In genomic region chr5:112577750-112578149, GRCm38 (mm10) we compare ENCODE assay signal across 8 mouse cellular contexts. TPM values are rescaled to one million over a fixed set of nuclear protein-coding genes. Genes with fewer than 3 reads are reported as not detected.
A peak's percentile ranks its signal among the peaks of the same experiment; 100 is the strongest.
DNase-seq lines count a peak whose midpoint lies in the region; ATAC-seq and TF ChIP-seq lines count a peak whose summit lies in the region.

No protein-coding gene starts in this region.

- H3K27ac ChIP-seq in embryonic facial prominence, embryonic 12.5 days = no peak overlapping the region
- peak overlapping the region; percentile 99 for H3K27ac ChIP-seq in layer of hippocampus, adult 2 months
- peak overlapping the region; percentile 79 for H3K27ac ChIP-seq in olfactory bulb, adult 2 months (ENCODE audit: insufficient read depth, low read depth, low read length)
- no peak overlapping the region for H3K27ac ChIP-seq in liver, embryonic 12.5 days

- TF ChIP-seq CTCF in layer of hippocampus, adult 2 months (conservative IDR thresholded peaks at IDR 0.05) = no peak
- TF ChIP-seq CTCF in olfactory bulb, adult 2 months (IDR thresholded peaks at IDR 0.05; ENCODE audit: insufficient read depth, low read depth, low read length) = no peak

- peak; percentile 18 for DNase-seq in gastrocnemius, postnatal 10 days
- DNase-seq in gastrocnemius, postnatal 4 days (ENCODE audit: low spot score in 2 of 2) = no peak
- peak in 1 of 2 experiments; percentile 62 for DNase-seq in layer of hippocampus, adult 2 months (ENCODE audit: low spot score in 2 of 2)
- no peak for DNase-seq in liver
- no peak for DNase-seq in gastrocnemius, adult 8-10 months (ENCODE audit: low spot score in 2 of 2)

- H3K36me3 ChIP-seq in embryonic facial prominence, embryonic 12.5 days = no peaks in the 10 kb centered on the region
- no peaks in the 10 kb centered on the region for H3K36me3 ChIP-seq in liver, embryonic 12.5 days

- 4% methylated on average over 10 of the region's 10 CpGs for WGBS in embryonic facial prominence, embryonic 12.5 days
- WGBS in olfactory bulb, adult 2 months = 10% methylated on average over 10 of the region's 10 CpGs
- 16% methylated on average over 10 of the region's 10 CpGs for WGBS in liver, embryonic 12.5 days (ENCODE audit: insufficient replicate concordance)

- no peaks in the 10 kb centered on the region for H3K9me3 ChIP-seq in embryonic facial prominence, embryonic 12.5 days
- no peaks in the 10 kb centered on the region for H3K9me3 ChIP-seq in liver, embryonic 12.5 days (replicated peaks)

- no peak for TF ChIP-seq POLR2A in olfactory bulb, adult 2 months (IDR thresholded peaks at IDR 0.05; ENCODE audit: insufficient read depth, low read depth, low read length)

- H3K9ac ChIP-seq in embryonic facial prominence, embryonic 12.5 days = no peak overlapping the region
- no peak overlapping the region for H3K9ac ChIP-seq in liver, embryonic 12.5 days

- no peak for ATAC-seq in embryonic facial prominence, embryonic 12.5 days (ENCODE audit: insufficient number of reproducible peaks, insufficient read depth, low FRiP score, low TSS enrichment)
- no peak for ATAC-seq in liver, embryonic 12.5 days

- 0 out of 2 replicates have a peak overlapping the region, but pooled peaks have one; percentile 40 for H3K4me3 ChIP-seq in embryonic facial prominence, embryonic 12.5 days
- peak overlapping the region; percentile 69 for H3K4me3 ChIP-seq in layer of hippocampus, adult 2 months
- peak overlapping the region; percentile 63 for H3K4me3 ChIP-seq in olfactory bulb, adult 2 months (ENCODE audit: insufficient read depth, low read depth, low read length)
- no peak overlapping the region for H3K4me3 ChIP-seq in liver, embryonic 12.5 days

- peaks cover 68% of the 10 kb centered on the region for H3K27me3 ChIP-seq in embryonic facial prominence, embryonic 12.5 days
- H3K27me3 ChIP-seq in liver, embryonic 12.5 days (replicated peaks) = peaks cover 64% of the 10 kb centered on the region

- peaks cover 16% of the 10 kb centered on the region for H3K4me1 ChIP-seq in embryonic facial prominence, embryonic 12.5 days
- H3K4me1 ChIP-seq in olfactory bulb, adult 2 months (ENCODE audit: control insufficient read depth, insufficient read depth, low read length) = peaks cover 18% of the 10 kb centered on the region
- no peaks in the 10 kb centered on the region for H3K4me1 ChIP-seq in liver, embryonic 12.5 days

- peak overlapping the region; percentile 60 for H3K4me2 ChIP-seq in embryonic facial prominence, embryonic 12.5 days (replicated peaks)
- no peak overlapping the region for H3K4me2 ChIP-seq in liver, embryonic 12.5 days

RNA-seq across cellular contexts. Expression of gene Sez6l, which starts 0.8 kb away (rescaled TPM):
- total RNA-seq in gastrocnemius, postnatal 10 days (2021) = under 1 TPM; 0.42 to 0.72 TPM
- total RNA-seq in gastrocnemius, postnatal 4 days (2021) = under 1 TPM; 0.44 to 0.52 TPM
- 0.77 and 1.1 TPM in 2 replicates for polyA plus RNA-seq in embryonic facial prominence, embryonic 12.5 days (2016; fragmentation: Nextera tagmentation; extraction: Ambion mirVana)
- 100 to 1,000 TPM; 233 to 235 TPM for total RNA-seq in layer of hippocampus, adult 2 months (2021)
- polyA plus RNA-seq in olfactory bulb, adult 2 months (2012; ENCODE audit: insufficient read depth, insufficient read length, low replicate concordance, missing spikeins) = 99.7 TPM in 1 of 2 replicates, not detected in the other
- polyA plus RNA-seq in liver, embryonic 12.5 days (2016; fragmentation: Nextera tagmentation; extraction: Ambion mirVana) = 0.06 and 0.10 TPM in 2 replicates
- under 1 TPM in 3 of 4 experiments, not detected in 1; 0.04 to 0.19 (median 0.05) TPM for total RNA-seq in gastrocnemius, adult 8-10 months (2022)

Comparison
In these comparisons a context has a peak if more than half of its experiments do, and no peak if none do; other contexts are left out.
1. H3K27ac ChIP-seq: peak in layer of hippocampus, adult 2 months (single experiment) and olfactory bulb, adult 2 months (single experiment); none in embryonic facial prominence, embryonic 12.5 days (single experiment) and liver, embryonic 12.5 days (single experiment).
2. RNA of gene Sez6l, which starts 0.8 kb away (total RNA-seq): 233 to 235 TPM in layer of hippocampus, adult 2 months; 0.42 to 0.72 TPM in gastrocnemius, postnatal 10 days, 0.44 to 0.52 TPM in gastrocnemius, postnatal 4 days and 0.04 to 0.19 TPM in gastrocnemius, adult 8-10 months; every median in the first group is over 100 times any median in the second.